Mouse (Mus musculus): ENCODE measurements around the gene Pus7l. TPM values are rescaled to one million over a fixed set of nuclear protein-coding genes. Genes with fewer than 3 reads are reported as not detected.

The Pus7l gene
- 1 to 10 TPM; 1.4 to 1.9 TPM for total RNA-seq (2021)

- peak; percentile 91 for DNase-seq (ENCODE audit: low spot score)
- intact Hi-C loops (cut with DNase I) = loop anchor here (2.0 kb wide), 1 partner anchor 45 kb away; the partner anchor contains the start of gene Twf1
Measured at GRCm38 (mm10) chr15:94543409-94544051, at the start of gene Pus7l, which contains the start of gene Irak4. Gene Pus7l, minus strand, starts transcription at chr15:94543547. Gene Irak4, plus strand, starts transcription at chr15:94543643.

- intact Hi-C loops (cut with DNase I) = loop anchor here (10.0 kb wide), 1 partner anchor 1187 kb away; no protein-coding TSS in a partner anchor
- no peak for DNase-seq (ENCODE audit: low spot score)
Measured at GRCm38 (mm10) chr15:94591356-94591755, 48.0 kb upstream of the Pus7l start.

- intact Hi-C loops (cut with DNase I) = loop anchor here (10.0 kb wide), 1 partner anchor 1185 kb away; no protein-coding TSS in a partner anchor
- no peak for DNase-seq (ENCODE audit: low spot score)
Measured at GRCm38 (mm10) chr15:94590083-94590482, 46.7 kb upstream of the Pus7l start.

- intact Hi-C loops (cut with DNase I) = loop anchor here (2.0 to 10.0 kb wide), 2 partner anchors 45 to 1185 kb away; no protein-coding TSS in a partner anchor
Measured at GRCm38 (mm10) chr15:94589219-94590075, 46.1 kb upstream of the Pus7l start, which contains the start of gene Twf1. Gene Twf1, minus strand, starts transcription at chr15:94589889.

GRCm38 (mm10) chr15:94587826-94588715 is 44.7 kb upstream of the Pus7l start:
- intact Hi-C loops (cut with DNase I) = loop anchor here (2.0 kb wide), 1 partner anchor 43 kb away; no protein-coding TSS in a partner anchor
- DNase-seq (ENCODE audit: low spot score) = no peak

More at GRCm38 (mm10) chr15:94589219-94590075, 46.1 kb upstream of the Pus7l start, which contains the start of gene Twf1:
- peak; percentile 95 for DNase-seq (ENCODE audit: low spot score)

- DNase-seq (ENCODE audit: low spot score) = no peak
- intact Hi-C loops (cut with DNase I) = no loop called here
Measured at GRCm38 (mm10) chr15:94584738-94585137, 41.4 kb upstream of the Pus7l start.

- DNase-seq (ENCODE audit: low spot score) = no peak
- intact Hi-C loops (cut with DNase I) = no loop called here
Measured at GRCm38 (mm10) chr15:94583153-94583552, 39.8 kb upstream of the Pus7l start.

- intact Hi-C loops (cut with DNase I) = no loop called here
- no peak for DNase-seq (ENCODE audit: low spot score)
Measured at GRCm38 (mm10) chr15:94582000-94582593, 38.8 kb upstream of the Pus7l start.

GRCm38 (mm10) chr15:94574566-94575268 is 31.4 kb upstream of the Pus7l start:
- intact Hi-C loops (cut with DNase I) = no loop called here
- DNase-seq (ENCODE audit: low spot score) = no peak

- intact Hi-C loops (cut with DNase I) = no loop called here
- no peak for DNase-seq (ENCODE audit: low spot score)
Measured at GRCm38 (mm10) chr15:94572746-94573145, 29.4 kb upstream of the Pus7l start.

GRCm38 (mm10) chr15:94571501-94571900 is 28.2 kb upstream of the Pus7l start:
- no peak for DNase-seq (ENCODE audit: low spot score)
- intact Hi-C loops (cut with DNase I) = no loop called here

- DNase-seq (ENCODE audit: low spot score) = no peak
- intact Hi-C loops (cut with DNase I) = no loop called here
Measured at GRCm38 (mm10) chr15:94568496-94569182, 25.3 kb upstream of the Pus7l start.

GRCm38 (mm10) chr15:94565854-94566253 is 22.5 kb upstream of the Pus7l start:
- intact Hi-C loops (cut with DNase I) = no loop called here
- no peak for DNase-seq (ENCODE audit: low spot score)

- DNase-seq (ENCODE audit: low spot score) = no peak
- intact Hi-C loops (cut with DNase I) = no loop called here
Measured at GRCm38 (mm10) chr15:94564909-94565308, 21.6 kb upstream of the Pus7l start.

GRCm38 (mm10) chr15:94558895-94559656 is 15.7 kb upstream of the Pus7l start:
- no peak for DNase-seq (ENCODE audit: low spot score)
- intact Hi-C loops (cut with DNase I) = loop anchor here (1.0 to 10.0 kb wide), 2 partner anchors 41 to 1016 kb away; no protein-coding TSS in a partner anchor

GRCm38 (mm10) chr15:94557442-94557841 is 14.1 kb upstream of the Pus7l start:
- peak; percentile 28 for DNase-seq (ENCODE audit: low spot score)
- intact Hi-C loops (cut with DNase I) = loop anchor here (1.0 to 10.0 kb wide), 2 partner anchors 104 to 1017 kb away; no protein-coding TSS in a partner anchor

- intact Hi-C loops (cut with DNase I) = loop anchor here (10.0 kb wide), 1 partner anchor 1021 kb away; no protein-coding TSS in a partner anchor
- DNase-seq (ENCODE audit: low spot score) = no peak
Measured at GRCm38 (mm10) chr15:94553536-94553935, 10.2 kb upstream of the Pus7l start.

All from heart, postnatal 25 days (tissue).